18 mouse cellular contexts compared by ENCODE assay signal in the genomic region with DNA sequence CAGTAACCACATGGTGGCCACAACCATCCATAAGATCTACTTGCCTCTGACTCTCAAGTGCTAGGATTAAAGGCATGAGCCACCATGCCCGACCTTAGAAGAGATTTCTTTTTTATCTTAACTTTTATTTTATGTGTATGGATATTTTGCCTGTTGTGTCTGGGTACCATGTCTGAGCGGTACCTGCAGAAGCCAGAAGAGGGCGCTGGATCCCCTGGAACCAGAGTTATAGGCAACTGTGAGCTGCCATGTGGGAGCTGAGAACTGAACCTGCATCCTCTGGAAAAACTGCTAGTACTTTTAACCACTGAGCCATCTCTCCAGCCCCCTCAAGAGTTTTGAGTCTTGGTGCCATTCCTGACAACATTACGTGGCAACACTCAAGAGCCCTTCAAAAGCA.
DNase-seq lines count a peak whose midpoint lies in the region; ATAC-seq and TF ChIP-seq lines count a peak whose summit lies in the region.
"Had no signal": no experiment of that assay in that cellular context is flagged by ENCODE, and none has a peak within 500 bp of the region (broad histone marks: within the 10 kb centered on the region; RNA-seq: fewer than 3 reads in every experiment).

No protein-coding gene starts in this region.

- H3K79me2 ChIP-seq in MEL (ENCODE audit: control insufficient read depth, insufficient read depth, low read length, poor library complexity): no peaks in the 10 kb centered on the region

- TF ChIP-seq EP300 in MEL (IDR thresholded peaks at IDR 0.05; ENCODE audit: low read depth in 1 of 2, low read length in 2 of 2): no peak
- no peak for TF ChIP-seq EP300 in stomach, postnatal 0 days (optimal IDR thresholded peaks at IDR 0.05)

- DNase-seq in layer of hippocampus, adult 2 months (ENCODE audit: low spot score in 2 of 2): no peak
- DNase-seq in layer of hippocampus, adult 9-11 months: no peak
- no peak for DNase-seq in testis, postnatal 14 days (ENCODE audit: low spot score)
- DNase-seq in MEL (ENCODE audit: low read depth, low spot score): peak; percentile 50
- DNase-seq in stomach, postnatal 0 days (ENCODE audit: low spot score): no peak
- DNase-seq in limb, embryonic 10.5 days (ENCODE audit: low spot score): no peak
- DNase-seq: cerebellum, adult 2 months; heart, postnatal 4 days; spleen, adult 18-20 months; thymus, postnatal 25 days had no signal

- H3K9ac ChIP-seq in MEL (ENCODE audit: control insufficient read depth, low read depth, low read length, poor library complexity, severe bottlenecking): no peak overlapping the region
- H3K9ac ChIP-seq in stomach, postnatal 0 days (ENCODE audit: low read length): no peak overlapping the region
- H3K9ac ChIP-seq: embryonic facial prominence, embryonic 12.5 days; kidney, embryonic 15.5 days; limb, embryonic 13.5 days; lung, embryonic 15.5 days; stomach, embryonic 15.5 days had no signal

- no peaks in the 10 kb centered on the region for H3K27me3 ChIP-seq in testis, adult 2 months (ENCODE audit: control insufficient read depth, insufficient read depth, low read length)
- no peaks in the 10 kb centered on the region for H3K27me3 ChIP-seq in MEL (ENCODE audit: control insufficient read depth in 1 of 2, insufficient read depth in 2 of 2, low read length in 2 of 2)
- H3K27me3 ChIP-seq in stomach, postnatal 0 days (ENCODE audit: control insufficient read depth, insufficient read depth, low read length): no peaks in the 10 kb centered on the region
- H3K27me3 ChIP-seq in limb, embryonic 10.5 days (ENCODE audit: low read depth, poor library complexity, severe bottlenecking): no peaks in the 10 kb centered on the region
- H3K27me3 ChIP-seq: embryonic facial prominence, embryonic 12.5 days; kidney, embryonic 15.5 days; limb, embryonic 13.5 days; lung, embryonic 15.5 days; stomach, embryonic 15.5 days had no signal

- ATAC-seq in stomach, postnatal 0 days (ENCODE audit: low FRiP score, low TSS enrichment): no peak
- ATAC-seq: forebrain, embryonic 16.5 days; midbrain, embryonic 16.5 days had no signal

- no peaks in the 10 kb centered on the region for H3K36me3 ChIP-seq in testis, adult 2 months (ENCODE audit: control insufficient read depth, insufficient read depth, low read length)
- peaks cover 3 to 32% of the 10 kb centered on the region in 2 experiments; a peak in 2 of 4 replicates for H3K36me3 ChIP-seq in MEL (ENCODE audit: control insufficient read depth in 1 of 2, insufficient read depth in 2 of 2, low read length in 2 of 2)
- H3K36me3 ChIP-seq in stomach, postnatal 0 days (ENCODE audit: control insufficient read depth, insufficient read depth, low read length): no peaks in the 10 kb centered on the region
- peaks cover 8% of the 10 kb centered on the region for H3K36me3 ChIP-seq in limb, embryonic 10.5 days

- no peaks in the 10 kb centered on the region for H3K4me1 ChIP-seq in testis, adult 2 months (ENCODE audit: control insufficient read depth, insufficient read depth, low read length)
- peaks cover 26 to 36% of the 10 kb centered on the region in 2 experiments for H3K4me1 ChIP-seq in MEL (ENCODE audit: control insufficient read depth in 1 of 2, insufficient read depth in 2 of 2, low read length in 2 of 2)
- 0 out of 2 replicates have a peak, but pooled peaks cover 3% of the 10 kb centered on the region for H3K4me1 ChIP-seq in stomach, postnatal 0 days (replicated peaks; ENCODE audit: control insufficient read depth, insufficient read depth)
- peaks cover 19% of the 10 kb centered on the region for H3K4me1 ChIP-seq in limb, embryonic 10.5 days

- TF ChIP-seq POLR2A in testis, adult 2 months (IDR thresholded peaks at IDR 0.05; ENCODE audit: control insufficient read depth, low read depth, low read length): no peak
- no peak for TF ChIP-seq POLR2A in MEL (IDR thresholded peaks at IDR 0.05; ENCODE audit: control insufficient read depth in 1 of 2, insufficient read depth in 1 of 2, low read depth in 1 of 2, low read length in 2 of 2, poor library complexity in 1 of 2)

- 82% methylated on average over 4 of the region's 4 CpGs for WGBS in stomach, postnatal 0 days
- 82% methylated on average over 4 of the region's 4 CpGs for WGBS in limb, embryonic 10.5 days

- H3K27ac ChIP-seq in layer of hippocampus, adult 2 months: no peak overlapping the region
- H3K27ac ChIP-seq in testis, adult 2 months (ENCODE audit: control insufficient read depth, insufficient read depth, low read depth, low read length): no peak overlapping the region
- H3K27ac ChIP-seq in MEL (ENCODE audit: control insufficient read depth, low read depth, low read length): no peak overlapping the region
- no peak overlapping the region for H3K27ac ChIP-seq in stomach, postnatal 0 days (replicated peaks)
- H3K27ac ChIP-seq in limb, embryonic 10.5 days: no peak overlapping the region
- H3K27ac ChIP-seq: embryonic facial prominence, embryonic 12.5 days; kidney, embryonic 15.5 days; limb, embryonic 13.5 days; lung, embryonic 15.5 days; stomach, embryonic 15.5 days had no signal

- no peak overlapping the region for H3K4me2 ChIP-seq in stomach, postnatal 0 days (replicated peaks; ENCODE audit: low read depth)
- H3K4me2 ChIP-seq: embryonic facial prominence, embryonic 12.5 days; kidney, embryonic 15.5 days; limb, embryonic 13.5 days; lung, embryonic 15.5 days; stomach, embryonic 15.5 days had no signal

- peak; percentile 59 for TF ChIP-seq RAD21 in MEL (IDR thresholded peaks at IDR 0.05; ENCODE audit: low read depth, low read length)

- no peaks in the 10 kb centered on the region for H3K9me3 ChIP-seq in MEL (replicated peaks; ENCODE audit: insufficient read depth, low read length)
- no peaks in the 10 kb centered on the region for H3K9me3 ChIP-seq in stomach, postnatal 0 days (ENCODE audit: control insufficient read depth, low read length)
- H3K9me3 ChIP-seq in limb, embryonic 10.5 days (replicated peaks): no peaks in the 10 kb centered on the region
- H3K9me3 ChIP-seq: embryonic facial prominence, embryonic 12.5 days; kidney, embryonic 15.5 days; limb, embryonic 13.5 days; lung, embryonic 15.5 days; stomach, embryonic 15.5 days had no signal

- peak; percentile 59 for TF ChIP-seq CTCF in layer of hippocampus, adult 2 months (conservative IDR thresholded peaks at IDR 0.05)
- peak; percentile 58; the same call in 1 of the 2 replicates for TF ChIP-seq CTCF in testis, adult 2 months (IDR thresholded peaks at IDR 0.05; ENCODE audit: control insufficient read depth, insufficient read depth, insufficient replicate concordance, low read depth, low read length)
- peak; percentile 43 to 74 (median 63) for TF ChIP-seq CTCF in MEL (IDR thresholded peaks at IDR 0.05 in 2 of 3, conservative IDR thresholded peaks at IDR 0.05 in 1 of 3; ENCODE audit: control insufficient read depth in 1 of 3, insufficient read depth in 1 of 3, low read depth in 2 of 3, low read length in 3 of 3, poor library complexity in 1 of 3, severe bottlenecking in 1 of 3)
- peak; percentile 33; the same call in 1 of the 2 replicates for TF ChIP-seq CTCF in stomach, postnatal 0 days (IDR thresholded peaks at IDR 0.05; ENCODE audit: low read depth)

- H3K4me3 ChIP-seq in layer of hippocampus, adult 2 months: no peak overlapping the region
- H3K4me3 ChIP-seq in testis, adult 2 months (ENCODE audit: control insufficient read depth, low read depth, low read length): no peak overlapping the region
- H3K4me3 ChIP-seq in MEL (ENCODE audit: control insufficient read depth in 1 of 2, insufficient read depth in 1 of 2, low read depth in 2 of 2, low read length in 2 of 2): no peak overlapping the region
- H3K4me3 ChIP-seq in stomach, postnatal 0 days (ENCODE audit: low read depth, low read length): no peak overlapping the region
- H3K4me3 ChIP-seq in limb, embryonic 10.5 days: no peak overlapping the region
- H3K4me3 ChIP-seq: embryonic facial prominence, embryonic 12.5 days; kidney, embryonic 15.5 days; limb, embryonic 13.5 days; lung, embryonic 15.5 days; stomach, embryonic 15.5 days had no signal

TF ChIP-seq in MEL, 35 proteins besides CTCF, POLR2A, EP300 and RAD21:
- no peak for TF ChIP-seq TBP (IDR thresholded peaks at IDR 0.05; ENCODE audit: low read depth, low read length)
- no peak for TF ChIP-seq POLR2AphosphoS5 (IDR thresholded peaks at IDR 0.05; ENCODE audit: borderline replicate concordance, low read depth, low read length)
- TF ChIP-seq CHD1 (IDR thresholded peaks at IDR 0.05; ENCODE audit: low read depth, low read length): no peak
- TF ChIP-seq MYC (IDR thresholded peaks at IDR 0.05; ENCODE audit: low read depth, low read length): 0 out of 2 replicates have a peak, but pooled peaks have one; percentile 25
- TF ChIP-seq MAFK (IDR thresholded peaks at IDR 0.05; ENCODE audit: borderline replicate concordance, low read depth, low read length): no peak
- TF ChIP-seq NELFE (IDR thresholded peaks at IDR 0.05; ENCODE audit: low read depth, low read length): no peak
- TF ChIP-seq MYB (IDR thresholded peaks at IDR 0.05; ENCODE audit: low read depth, low read length): no peak
- no peak for TF ChIP-seq BHLHE40 (IDR thresholded peaks at IDR 0.05; ENCODE audit: borderline replicate concordance, low read depth, low read length)
- no peak for TF ChIP-seq JUND (IDR thresholded peaks at IDR 0.05; ENCODE audit: low read depth, low read length)
- no peak for TF ChIP-seq POLR2AphosphoS2 (IDR thresholded peaks at IDR 0.05; ENCODE audit: low read length)
- TF ChIP-seq ZNF384 (IDR thresholded peaks at IDR 0.05; ENCODE audit: low read depth, low read length): no peak
- peak; percentile 57 for TF ChIP-seq SMC3 (IDR thresholded peaks at IDR 0.05; ENCODE audit: low read depth, low read length)
- peak; percentile 26; the same call in 1 of the 2 replicates for TF ChIP-seq ZC3H11A (IDR thresholded peaks at IDR 0.05; ENCODE audit: low read depth, low read length)
- TF ChIP-seq E2F4 (IDR thresholded peaks at IDR 0.05; ENCODE audit: borderline replicate concordance, low read depth, low read length): no peak
- no peak for TF ChIP-seq CHD2 (IDR thresholded peaks at IDR 0.05; ENCODE audit: low read length)
- TF ChIP-seq TCF12 (IDR thresholded peaks at IDR 0.05; ENCODE audit: low read depth, low read length): no peak
- TF ChIP-seq USF2 (IDR thresholded peaks at IDR 0.05; ENCODE audit: borderline replicate concordance in 1 of 2, insufficient read depth in 1 of 2, low read depth in 1 of 2, low read length in 2 of 2): no peak
- TF ChIP-seq TAL1 (IDR thresholded peaks at IDR 0.05; ENCODE audit: low read length): no peak
- no peak for TF ChIP-seq RCOR1 (IDR thresholded peaks at IDR 0.05; ENCODE audit: low read depth, low read length)
